Mouse (Mus musculus) spleen, adult 2 months (tissue): Measurements from ENCODE around the gene Mcm5. TPM values are rescaled to one million over a fixed set of nuclear protein-coding genes. Genes with fewer than 3 reads are reported as not detected.

Experiments
- DNase-seq, 2 experiments: peaks; one replicate each; pipeline versions ENCODE4 v3.0.0 to v3.0.0-alpha.2; 2012 to 2021; ENCODE audit warnings: low spot score in 2 of 2, low read depth in 1 of 2
- H3K27ac ChIP-seq: fragments of 200-500 bp; 2 replicates; pipeline ENCODE4 v1.5.1; 2012; ENCODE audit warnings: low read length, inconsistent platforms; ENCODE audit not compliant: insufficient read depth
- H3K27me3 ChIP-seq: fragments of 200-500 bp; 2 replicates; pipeline ENCODE4 v1.6.1; 2012; ENCODE audit warnings: mild to moderate bottlenecking, moderate library complexity, low read length, inconsistent platforms; ENCODE audit not compliant: control insufficient read depth, insufficient read depth
- H3K36me3 ChIP-seq: fragments of 200-500 bp; 2 replicates; pipeline ENCODE4 v1.6.1; 2012; ENCODE audit warnings: mild to moderate bottlenecking, low read length, inconsistent platforms; ENCODE audit not compliant: control insufficient read depth, insufficient read depth
- H3K4me1 ChIP-seq: fragments of 200-500 bp; 2 replicates; pipeline ENCODE4 v1.6.1; 2011; ENCODE audit warnings: inconsistent platforms; ENCODE audit not compliant: control insufficient read depth, insufficient read depth, insufficient read length
- H3K4me3 ChIP-seq: fragments of 200-500 bp; 2 replicates; pipeline ENCODE4 v1.5.1; 2011; ENCODE audit warnings: mild to moderate bottlenecking, inconsistent platforms; ENCODE audit not compliant: insufficient read depth, insufficient read length; ENCODE audit errors: extremely low read depth
- CTCF ChIP-seq: fragments of 200-500 bp; IDR thresholded peaks from 2 replicates; pipeline ENCODE4 v1.5.1; 2011; ENCODE audit warnings: mild to moderate bottlenecking, inconsistent platforms; ENCODE audit not compliant: insufficient read depth, insufficient read length, insufficient replicate concordance; ENCODE audit errors: extremely low read depth
- POLR2A ChIP-seq: fragments of 200-500 bp; IDR thresholded peaks from 2 replicates; pipeline ENCODE4 v1.6.1; 2011; ENCODE audit warnings: low read depth, low read length, inconsistent platforms
- WGBS: fragments of 180-500 bp; shearing (Covaris S2); methylation state at CpG from one replicate; pipeline ENCODE4 v1.1.7; 2018; 5-methylcytosine and 5-hydroxymethylcytosine counted together
- polyA plus RNA-seq: library from polyadenylated mRNA; depleted of rRNA; stranded (reverse); fragments of >200 nt; gene quantifications from 2 replicates; pipeline ENCODE4 v1.2.3, GENCODE M21; 2012; rRNA removed

Mcm5 gene
- polyA plus RNA-seq = 34.8 and 44.1 TPM in 2 replicates

GRCm38 (mm10) chr8:75109236-75109967, at the start of gene Mcm5:
Gene Mcm5 (plus strand): TSS chr8:75109569.
- Histone ChIP-seq H3K4me3 (peak within 1 kb of the TSS; percentile 84), H3K36me3 (peaks cover 5% of the 10 kb centered on the region), H3K4me1 (peaks cover 4% of the 10 kb centered on the region; the same call in 1 of the 2 replicates), H3K27me3 (no peaks in the 10 kb centered on the region), H3K27ac (peak within 1 kb of the TSS; percentile 89)
- TF ChIP-seq CTCF = no peak
- TF ChIP-seq POLR2A = peak; percentile 12; the same call in 1 of the 2 replicates
- DNase-seq = peak; percentile 97 to 98
- under 1% methylated on average over 59 of the region's 59 CpGs for WGBS

- DNase-seq = no peak
- Histone ChIP-seq H3K36me3 (peaks cover 2% of the 10 kb centered on the region), H3K27me3 (no peaks in the 10 kb centered on the region), H3K4me1 (no peaks in the 10 kb centered on the region), H3K27ac (no peak overlapping the region), H3K4me3 (no peak overlapping the region)
- 47% methylated on average over 6 of the region's 6 CpGs for WGBS
- TF ChIP-seq POLR2A (no peak), CTCF (no peak)
Measured at GRCm38 (mm10) chr8:75060022-75060421, 49.3 kb upstream of the Mcm5 start.

GRCm38 (mm10) chr8:75060815-75061214, 48.6 kb upstream of the Mcm5 start:
- no peak for DNase-seq
- Histone ChIP-seq H3K36me3 (peaks cover 4% of the 10 kb centered on the region), H3K4me3 (no peak overlapping the region), H3K27ac (no peak overlapping the region), H3K27me3 (no peaks in the 10 kb centered on the region), H3K4me1 (no peaks in the 10 kb centered on the region)
- TF ChIP-seq CTCF (no peak), POLR2A (no peak)
- 90% methylated on average over 2 of the region's 2 CpGs for WGBS

DNA sequence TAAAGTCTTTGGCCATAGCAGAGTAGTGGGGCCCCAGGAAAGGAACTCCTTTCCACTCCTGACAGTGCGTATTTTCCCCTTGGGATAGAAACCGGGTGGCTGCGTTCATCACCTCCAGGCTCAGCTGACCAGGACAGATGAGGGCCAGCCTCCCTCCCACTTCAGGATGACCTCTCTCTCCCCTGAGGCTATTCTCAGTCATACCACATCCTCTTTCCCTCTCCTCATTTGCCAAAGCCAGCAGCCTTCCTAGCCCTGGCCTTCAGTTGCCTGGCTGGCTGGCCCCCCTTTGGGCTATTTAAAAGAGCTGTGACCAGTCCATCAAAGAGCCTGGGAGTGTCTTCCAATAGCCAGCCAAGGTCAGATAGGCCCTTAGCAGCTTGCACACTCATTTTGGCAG, 46.1 kb upstream of the Mcm5 start:
- TF ChIP-seq CTCF (no peak), POLR2A (no peak)
- Histone ChIP-seq H3K27me3 (no peaks in the 10 kb centered on the region), H3K4me3 (no peak overlapping the region), H3K27ac (no peak overlapping the region), H3K36me3 (peaks cover 3% of the 10 kb centered on the region), H3K4me1 (no peaks in the 10 kb centered on the region)
- no peak for DNase-seq
- WGBS = 95% methylated on average over 3 of the region's 3 CpGs

DNA sequence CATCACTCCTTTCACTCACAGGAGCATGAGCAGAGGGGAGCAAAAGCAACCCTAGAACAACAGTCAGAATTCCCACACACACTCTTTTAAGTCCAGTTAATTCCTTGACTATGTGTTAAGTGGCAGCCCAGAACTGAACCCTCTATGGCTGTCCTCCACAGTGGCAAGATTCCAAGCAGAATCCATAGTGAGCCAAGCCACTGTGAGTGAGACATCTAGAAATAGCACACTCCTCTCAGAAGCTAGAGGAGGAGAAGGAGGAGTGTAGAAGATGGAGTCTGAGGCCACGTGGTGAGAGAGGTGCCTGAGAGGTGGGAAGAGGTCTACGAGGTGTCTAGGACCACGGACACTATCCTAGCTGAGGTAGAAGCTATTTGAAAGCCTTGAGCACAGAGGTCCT, 44.6 kb upstream of the Mcm5 start:
- Histone ChIP-seq H3K4me1 (no peaks in the 10 kb centered on the region), H3K27ac (no peak overlapping the region), H3K27me3 (no peaks in the 10 kb centered on the region), H3K36me3 (peaks cover 2% of the 10 kb centered on the region), H3K4me3 (no peak overlapping the region)
- no peak for DNase-seq
- 86% methylated on average over 3 of the region's 3 CpGs for WGBS
- no peak for TF ChIP-seq POLR2A
- TF ChIP-seq CTCF = no peak

GRCm38 (mm10) chr8:75067287-75067686, 42.1 kb upstream of the Mcm5 start:
- 62% methylated on average over 6 of the region's 6 CpGs for WGBS
- H3K36me3 ChIP-seq = peaks cover 2% of the 10 kb centered on the region
- H3K27me3 ChIP-seq = no peaks in the 10 kb centered on the region
- TF ChIP-seq CTCF = no peak
- no peak for TF ChIP-seq POLR2A
- H3K27ac ChIP-seq = no peak overlapping the region
- DNase-seq = no peak
- no peak overlapping the region for H3K4me3 ChIP-seq
- H3K4me1 ChIP-seq = no peaks in the 10 kb centered on the region

GRCm38 (mm10) chr8:75070297-75070696, 39.1 kb upstream of the Mcm5 start:
- Histone ChIP-seq H3K36me3 (peaks cover 2% of the 10 kb centered on the region), H3K4me3 (no peak overlapping the region), H3K27ac (no peak overlapping the region), H3K4me1 (no peaks in the 10 kb centered on the region), H3K27me3 (no peaks in the 10 kb centered on the region)
- WGBS = 100% methylated on average over 1 of the region's 1 CpGs
- no peak for TF ChIP-seq CTCF
- TF ChIP-seq POLR2A = no peak
- DNase-seq = no peak
